Mouse (Mus musculus) kidney, embryonic 16.5 days (tissue): ENCODE results near the gene Sumo2. TPM values are rescaled to one million over a fixed set of nuclear protein-coding genes. Genes with fewer than 3 reads are reported as not detected.
"Not testable (repeated sequence)": the region's sequence is repeated elsewhere in the genome, so short reads cannot be mapped to it uniquely, and the experiment has no call there.

ENCODE experiments used
- ATAC-seq: fragments of 200-750 bp; cut with Nextera tagmentation; 2 replicates; pipeline ENCODE4 v1.8.0; 2017; ENCODE audit warnings: moderate TSS enrichment; ENCODE audit not compliant: low FRiP score, low TSS enrichment
- H3K27ac ChIP-seq: fragments of 300-500 bp; sonication (generic); 2 replicates; pipeline ENCODE4 v1.5.1; 2014; ENCODE audit warnings: low read length
- H3K27me3 ChIP-seq: fragments of 300-500 bp; sonication (generic); 2 replicates; pipeline ENCODE4 v1.6.1; 2014; ENCODE audit warnings: low read length, control low read depth, mixed read lengths; ENCODE audit not compliant: insufficient read depth
- H3K36me3 ChIP-seq: fragments of 300-500 bp; sonication (generic); 2 replicates; pipeline ENCODE4 v1.6.1; 2014; ENCODE audit warnings: low read length, control low read depth, mixed read lengths; ENCODE audit not compliant: insufficient read depth
- H3K4me1 ChIP-seq: fragments of 300-500 bp; sonication (generic); 2 replicates; pipeline ENCODE4 v1.6.1; 2014; ENCODE audit warnings: low read length, control low read depth, mixed read lengths; ENCODE audit not compliant: insufficient read depth
- H3K4me2 ChIP-seq: fragments of 300-500 bp; sonication (generic); replicated peaks from 2 replicates; pipeline ENCODE4 v1.6.1; 2014; ENCODE audit warnings: low read depth, low read length
- H3K4me3 ChIP-seq: fragments of 300-500 bp; sonication (generic); 2 replicates; pipeline ENCODE4 v1.5.1; 2014; ENCODE audit warnings: mild to moderate bottlenecking, low read length
- H3K9ac ChIP-seq: fragments of 300-500 bp; sonication (generic); replicated peaks from 2 replicates; pipeline ENCODE4 v1.6.1; 2014; ENCODE audit warnings: low read length
- H3K9me3 ChIP-seq: fragments of 300-500 bp; sonication (generic); 2 replicates; pipeline ENCODE4 v1.6.1; 2016; ENCODE audit warnings: low read length, control low read depth
- WGBS: fragments of 180-500 bp; shearing (Covaris S2); extraction: QIAGEN DNeasy Blood & Tissue Kit; methylation state at CpG from one replicate; pipeline ENCODE4 v1.1.7; 2014; 5-methylcytosine and 5-hydroxymethylcytosine counted together
- polyA plus RNA-seq: library from polyadenylated mRNA; unstranded; fragments of >200 nt; fragmentation: Nextera tagmentation; extraction: Ambion mirVana; gene quantifications from 2 replicates; pipeline ENCODE4 v1.2.1, GENCODE M21; 2015

The Sumo2 gene
- polyA plus RNA-seq, 1 experiment from 2014 or later, result 944 TPM

- Histone ChIP-seq H3K27ac (peak overlapping the region; percentile 82; the same call in 1 of the 2 replicates), H3K36me3 (peaks cover 4% of the 10 kb centered on the region; the same call in 1 of the 2 replicates)
- WGBS, result 23% methylated on average over 25 of the region's 25 CpGs
Observed at GRCm38 (mm10) chr11:115490441-115491355, 45.4 kb downstream of the Sumo2 start.

GRCm38 (mm10) chr11:115488551-115489104 lies 47.4 kb downstream of the Sumo2 start:
- no peak for ATAC-seq

More at GRCm38 (mm10) chr11:115490441-115491355, 45.4 kb downstream of the Sumo2 start:
- H3K4me2 ChIP-seq, result peak overlapping the region; percentile 88
- H3K27me3 ChIP-seq, result no peaks in the 10 kb centered on the region
- H3K4me3 ChIP-seq, result peak overlapping the region; percentile 77
- H3K9me3 ChIP-seq, result no peaks in the 10 kb centered on the region
- peak overlapping the region; percentile 75 for H3K9ac ChIP-seq
- peak; percentile 32; the same call in 1 of the 2 replicates for ATAC-seq
- H3K4me1 ChIP-seq, result peaks cover 13% of the 10 kb centered on the region

GRCm38 (mm10) chr11:115485155-115485554 lies 50.9 kb downstream of the Sumo2 start:
- 47% methylated on average over 12 of the region's 12 CpGs for WGBS

More at GRCm38 (mm10) chr11:115488551-115489104, 47.4 kb downstream of the Sumo2 start:
- Histone ChIP-seq H3K27ac (no peak overlapping the region), H3K4me1 (peaks cover 17% of the 10 kb centered on the region), H3K27me3 (no peaks in the 10 kb centered on the region), H3K9ac (no peak overlapping the region), H3K36me3 (peaks cover 4% of the 10 kb centered on the region; the same call in 1 of the 2 replicates), H3K4me3 (no peak overlapping the region), H3K4me2 (no peak overlapping the region), H3K9me3 (no peaks in the 10 kb centered on the region)
- WGBS, result 87% methylated on average over 19 of the region's 19 CpGs

GRCm38 (mm10) chr11:115483726-115484125 lies 52.4 kb downstream of the Sumo2 start:
- peaks cover 3% of the 10 kb centered on the region; the same call in 1 of the 2 replicates for H3K36me3 ChIP-seq
- 18% methylated on average over 6 of the region's 6 CpGs for WGBS
- ATAC-seq, result no peak
- H3K9me3 ChIP-seq, result no peaks in the 10 kb centered on the region
- H3K4me2 ChIP-seq, result no peak overlapping the region
- H3K27ac ChIP-seq, result no peak overlapping the region
- H3K9ac ChIP-seq, result no peak overlapping the region
- H3K4me1 ChIP-seq, result peaks cover 3% of the 10 kb centered on the region; the same call in 1 of the 2 replicates
- H3K27me3 ChIP-seq, result no peaks in the 10 kb centered on the region
- H3K4me3 ChIP-seq, result no peak overlapping the region

More at GRCm38 (mm10) chr11:115485155-115485554, 50.9 kb downstream of the Sumo2 start:
- peak overlapping the region; percentile 23; the same call in 1 of the 2 replicates for H3K27ac ChIP-seq
- peak; percentile 36; the same call in 1 of the 2 replicates for ATAC-seq
- no peaks in the 10 kb centered on the region for H3K9me3 ChIP-seq
- no peak overlapping the region for H3K9ac ChIP-seq
- H3K27me3 ChIP-seq, result no peaks in the 10 kb centered on the region
- no peak overlapping the region for H3K4me3 ChIP-seq
- peaks cover 3% of the 10 kb centered on the region; the same call in 1 of the 2 replicates for H3K4me1 ChIP-seq
- H3K36me3 ChIP-seq, result peaks cover 4% of the 10 kb centered on the region
- H3K4me2 ChIP-seq, result no peak overlapping the region

- no peaks in the 10 kb centered on the region for H3K27me3 ChIP-seq
- no peak overlapping the region for H3K4me2 ChIP-seq
- no peak overlapping the region for H3K9ac ChIP-seq
- peaks cover 3% of the 10 kb centered on the region; the same call in 1 of the 2 replicates for H3K4me1 ChIP-seq
- no peaks in the 10 kb centered on the region for H3K9me3 ChIP-seq
- H3K4me3 ChIP-seq, result no peak overlapping the region
- 72% methylated on average over 11 of the region's 11 CpGs for WGBS
- peaks cover 3% of the 10 kb centered on the region; the same call in 1 of the 2 replicates for H3K36me3 ChIP-seq
- no peak for ATAC-seq
- no peak overlapping the region for H3K27ac ChIP-seq
Observed at GRCm38 (mm10) chr11:115483278-115483677, 52.8 kb downstream of the Sumo2 start.

GRCm38 (mm10) chr11:115481553-115482259 lies 54.4 kb downstream of the Sumo2 start:
- no peak for ATAC-seq
- H3K27ac ChIP-seq, result no peak overlapping the region
- no peak overlapping the region for H3K4me2 ChIP-seq
- 74% methylated on average over 6 of the region's 6 CpGs for WGBS
- peaks cover 9% of the 10 kb centered on the region for H3K4me1 ChIP-seq
- no peaks in the 10 kb centered on the region for H3K9me3 ChIP-seq
- H3K9ac ChIP-seq, result no peak overlapping the region
- no peaks in the 10 kb centered on the region for H3K27me3 ChIP-seq
- no peak overlapping the region for H3K4me3 ChIP-seq
- H3K36me3 ChIP-seq, result peaks cover 3% of the 10 kb centered on the region; the same call in 1 of the 2 replicates

- H3K36me3 ChIP-seq, result peaks cover 3% of the 10 kb centered on the region; the same call in 1 of the 2 replicates
- H3K9me3 ChIP-seq, result no peaks in the 10 kb centered on the region
- no peak overlapping the region for H3K27ac ChIP-seq
- no peak overlapping the region for H3K9ac ChIP-seq
- 87% methylated on average over 9 of the region's 9 CpGs for WGBS
- H3K4me3 ChIP-seq, result no peak overlapping the region
- H3K4me1 ChIP-seq, result peaks cover 30% of the 10 kb centered on the region
- no peaks in the 10 kb centered on the region for H3K27me3 ChIP-seq
- no peak overlapping the region for H3K4me2 ChIP-seq
- no peak for ATAC-seq
Observed at GRCm38 (mm10) chr11:115478296-115478938, 57.7 kb downstream of the Sumo2 start.

GRCm38 (mm10) chr11:115477388-115477787 lies 58.7 kb downstream of the Sumo2 start:
- H3K4me1 ChIP-seq, result peaks cover 39% of the 10 kb centered on the region
- not testable (repeated sequence) for H3K9me3 ChIP-seq, H3K27ac ChIP-seq, H3K4me2 ChIP-seq, H3K27me3 ChIP-seq, H3K9ac ChIP-seq, H3K4me3 ChIP-seq, ATAC-seq, H3K36me3 ChIP-seq
- WGBS, result 89% methylated on average over 7 of the region's 7 CpGs

GRCm38 (mm10) chr11:115476630-115477029 lies 59.4 kb downstream of the Sumo2 start:
- not testable (repeated sequence) for H3K27ac ChIP-seq, H3K27me3 ChIP-seq, H3K36me3 ChIP-seq, ATAC-seq, H3K9me3 ChIP-seq
- peaks cover 39% of the 10 kb centered on the region for H3K4me1 ChIP-seq
- H3K9ac ChIP-seq, result peak overlapping the region; percentile 78; the same call in 1 of the 2 replicates
- H3K4me2 ChIP-seq, result peak overlapping the region; percentile 94
- peak overlapping the region; percentile 96; the same call in 1 of the 2 replicates for H3K4me3 ChIP-seq
- 81% methylated on average over 4 of the region's 4 CpGs for WGBS
